Mouse (Mus musculus) spleen, postnatal 10 days (tissue): Measurements from ENCODE around the gene Il2rg.

Experiments
- DNase-seq, 2 experiments: peaks; one replicate each; pipeline ENCODE4 v3.0.0; 2021 to 2022; ENCODE audit warnings: low spot score in 2 of 2

Gene Il2rg

DNA sequence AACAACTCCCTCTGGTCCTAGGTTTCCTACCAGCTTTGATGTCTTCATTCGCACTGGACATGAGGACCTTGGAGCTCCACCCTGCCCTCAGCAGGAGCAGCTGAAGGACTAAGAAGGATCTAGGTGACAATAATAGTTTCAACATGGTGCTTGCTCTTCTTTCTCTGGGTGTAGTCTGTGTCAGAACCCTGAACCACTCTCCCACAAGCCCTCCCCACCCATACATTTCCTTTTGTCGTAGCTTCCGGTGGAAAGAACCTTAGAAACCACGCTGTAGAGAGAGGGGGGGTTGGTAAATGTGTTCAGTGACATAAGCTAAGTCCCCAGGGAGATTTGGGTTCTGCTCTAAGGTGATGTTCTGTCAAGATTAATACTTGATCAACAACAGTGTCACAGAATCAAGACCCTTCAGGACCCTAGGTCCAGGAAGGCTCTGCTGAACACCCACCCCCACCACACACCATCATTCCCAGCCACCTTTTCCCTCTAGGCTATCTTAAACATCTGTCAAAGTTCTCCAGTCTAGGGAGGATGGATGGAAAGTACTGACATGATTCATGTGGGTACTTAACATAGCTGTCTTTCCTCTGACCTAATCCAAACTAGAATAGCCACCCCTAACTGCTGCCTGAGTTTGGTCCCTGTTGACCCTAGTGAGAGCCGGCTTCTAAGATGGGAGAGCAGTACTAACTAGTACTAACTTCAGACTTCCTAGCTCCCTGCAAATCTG, at the start of gene Il2rg:
TSS of gene Il2rg (minus strand) at position 231 of the 730 bp plus-strand sequence.
- peak in 1 of 2 experiments; percentile 42 for DNase-seq

DNA sequence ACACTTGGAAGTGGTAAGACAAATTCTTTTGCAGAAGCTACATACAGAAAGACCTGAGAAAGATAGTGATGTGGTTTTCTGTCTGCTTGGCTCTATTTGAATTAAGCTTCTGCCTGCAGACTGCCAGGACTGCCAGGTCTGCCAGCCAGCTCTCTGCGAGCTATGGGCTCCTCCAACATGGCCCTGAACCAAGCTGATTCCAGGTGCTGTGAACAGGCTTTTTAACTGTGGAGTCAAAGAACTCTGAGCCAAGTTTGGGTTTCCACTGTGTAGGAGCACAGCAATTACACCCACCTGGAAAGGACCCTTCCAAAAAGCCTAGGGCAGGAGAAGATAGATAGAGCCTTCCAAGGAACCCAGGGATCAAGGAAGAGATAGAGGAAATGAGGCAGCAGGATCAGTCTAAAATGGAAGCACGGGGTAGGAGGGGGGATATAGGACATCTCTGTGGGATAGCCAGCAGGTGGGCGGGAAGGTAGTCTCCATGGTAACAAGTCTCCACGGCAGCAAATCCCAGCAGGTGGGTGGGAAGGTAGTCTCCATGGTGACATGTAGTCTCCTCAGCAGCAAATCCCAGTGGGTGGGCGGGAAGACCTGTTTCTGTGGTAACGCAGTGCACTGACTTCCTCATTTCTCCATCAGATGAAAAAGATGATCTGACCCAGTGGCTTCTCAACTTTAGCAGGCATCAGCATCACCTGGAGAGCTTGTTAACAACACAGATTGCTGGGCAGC, 45.7 kb upstream of the Il2rg start:
- DNase-seq = no peak

DNA sequence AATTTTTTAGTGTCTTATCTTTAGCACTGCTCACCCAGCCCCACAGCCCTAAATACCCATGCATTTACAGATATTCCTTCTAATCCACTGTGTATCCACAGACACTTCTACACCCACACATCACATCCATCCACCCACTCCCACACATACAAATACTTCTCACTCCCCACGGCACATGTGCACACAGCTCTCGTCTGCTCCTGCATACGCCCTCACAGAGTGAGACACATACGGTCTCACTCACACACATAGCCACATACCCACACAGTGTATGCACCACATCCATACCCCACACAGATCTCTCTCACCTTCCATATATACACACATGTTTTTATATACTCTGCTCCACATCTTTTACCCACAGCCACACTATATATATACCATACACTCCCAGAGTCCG, 41.2 kb upstream of the Il2rg start:
- no peak for DNase-seq

DNA sequence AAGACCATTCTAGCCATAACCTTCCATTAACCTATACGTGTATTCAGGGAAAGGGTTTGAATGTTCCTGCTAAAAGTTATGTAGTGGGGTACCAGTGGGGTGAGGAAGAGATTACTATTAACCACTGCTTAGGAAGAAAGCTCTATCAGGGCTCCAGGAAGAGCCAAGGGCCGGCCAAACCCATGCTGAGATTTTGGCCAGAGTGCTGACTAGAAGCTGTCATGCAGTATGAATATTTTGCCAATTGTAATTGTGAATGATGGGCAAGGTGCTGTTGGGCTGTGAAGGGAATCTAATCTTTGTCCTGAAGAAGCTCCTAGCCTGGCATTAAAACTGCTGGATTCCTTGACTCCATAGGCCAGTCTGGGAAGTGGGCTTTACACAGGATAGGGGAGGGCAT, 36.6 kb upstream of the Il2rg start:
- DNase-seq = no peak

DNA sequence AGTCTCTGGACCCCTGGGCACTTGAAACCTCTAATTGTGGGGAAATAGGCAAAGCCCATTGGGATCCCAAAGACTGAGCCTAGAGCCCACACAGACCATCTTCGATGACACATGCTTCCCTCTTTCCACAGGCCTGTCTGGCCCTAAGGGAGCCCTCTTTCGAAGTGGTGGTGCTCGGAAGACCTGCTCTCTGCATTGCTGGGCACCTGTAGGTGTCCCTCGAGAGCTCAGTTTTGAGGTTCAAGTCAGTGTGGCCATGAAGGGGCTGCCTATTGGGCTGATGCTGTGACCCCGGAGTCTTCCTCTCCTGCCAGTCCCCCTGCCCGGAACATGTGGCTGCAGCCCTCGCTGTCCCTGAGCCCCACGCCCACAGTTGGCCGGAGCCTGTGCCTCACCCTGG, 33.6 kb upstream of the Il2rg start:
- DNase-seq = no peak

DNA sequence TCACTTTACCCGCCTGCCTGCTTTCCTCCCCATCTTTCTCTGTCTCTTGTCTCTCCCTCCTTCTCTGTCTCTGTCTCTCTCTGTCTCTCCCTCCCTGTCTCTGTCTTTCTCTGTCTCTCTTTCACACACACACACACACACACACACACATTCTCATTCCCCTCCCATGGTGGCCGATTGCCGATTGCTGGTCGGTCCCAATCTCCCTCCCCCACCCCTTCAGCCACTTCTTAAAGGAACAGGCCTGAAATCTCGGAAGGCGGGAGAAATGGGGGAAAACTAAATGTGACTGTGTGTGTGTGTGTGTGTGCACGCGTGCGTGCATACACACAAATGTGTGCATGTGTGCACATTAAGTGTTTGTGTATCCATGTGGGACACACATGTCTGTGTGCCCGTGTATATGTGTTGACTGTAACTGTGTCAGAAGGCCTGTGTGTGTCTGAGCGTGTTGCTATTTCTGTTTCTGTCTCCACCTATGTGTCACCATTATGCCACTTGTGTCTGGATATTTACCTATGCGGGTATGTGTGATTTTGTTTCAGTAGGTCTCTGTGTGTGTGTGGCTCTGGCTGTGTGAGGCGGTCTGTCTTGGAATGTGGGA, 32.5 kb upstream of the Il2rg start:
- DNase-seq = no peak

DNA sequence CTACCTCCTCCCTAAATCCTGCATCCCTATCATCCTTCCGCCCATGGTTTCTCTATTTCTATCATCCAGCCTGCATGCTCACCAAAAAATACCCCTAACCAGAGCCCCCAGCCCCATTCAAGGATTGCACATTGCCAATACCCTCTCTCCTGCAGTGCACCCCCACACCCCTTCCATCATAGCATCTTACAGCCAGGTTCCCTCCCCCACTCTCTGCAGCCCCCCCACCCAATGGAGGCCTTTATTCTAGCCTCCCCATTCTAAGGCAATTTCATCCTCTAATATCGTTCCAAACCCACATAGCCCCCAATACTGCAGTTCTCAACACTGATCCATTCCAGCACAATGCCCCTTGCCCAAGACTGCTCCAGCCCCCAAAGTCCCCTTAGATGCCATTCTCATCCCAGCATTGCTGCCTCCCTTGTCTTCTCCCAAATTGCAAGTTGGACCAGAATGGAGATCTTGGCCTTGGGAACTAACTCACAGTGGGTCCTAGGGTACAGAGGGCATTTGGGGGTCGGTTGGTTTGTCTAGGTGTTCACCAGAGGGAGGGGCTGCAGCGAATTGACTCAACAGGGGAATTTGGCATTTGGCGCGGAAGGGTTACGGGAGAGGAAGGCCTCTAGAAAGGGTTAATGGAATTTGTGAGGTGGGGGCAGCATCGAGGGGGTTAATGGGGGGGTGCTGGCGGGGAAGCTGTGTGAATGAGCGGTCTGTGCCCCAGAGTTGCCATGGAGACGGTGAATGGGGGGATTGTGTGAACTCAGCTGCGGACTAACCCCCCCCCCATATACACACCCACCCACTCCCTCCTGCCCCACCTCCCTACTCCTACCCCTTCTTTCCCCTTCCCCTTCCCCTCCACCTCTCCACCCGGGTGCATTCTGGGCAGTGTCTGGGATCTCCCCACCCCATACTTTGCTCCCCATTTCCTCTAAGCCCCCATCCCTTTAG, 31.7 kb upstream of the Il2rg start:
- no peak for DNase-seq

DNA sequence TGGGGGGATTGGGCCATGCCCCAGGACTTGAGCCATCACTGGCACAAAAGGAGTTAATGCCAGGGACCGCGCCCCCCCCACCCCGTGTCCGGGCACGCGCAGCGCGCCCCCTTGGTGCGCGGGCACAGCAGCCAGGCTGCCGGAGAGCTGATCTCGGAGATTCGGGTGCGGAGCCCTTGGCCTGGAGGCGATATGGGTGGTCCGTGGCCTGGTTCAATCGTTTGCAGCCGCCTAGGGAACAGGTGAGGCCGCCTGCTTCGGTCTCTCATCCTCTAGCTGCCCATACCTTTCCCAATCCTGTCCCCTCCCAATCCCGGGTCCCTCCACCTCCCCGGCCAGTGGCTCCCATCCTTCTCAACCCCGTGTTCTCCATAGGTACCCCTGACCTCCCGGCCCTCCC, 31.0 kb upstream of the Il2rg start, which contains the start of gene Nlgn3:
TSS of gene Nlgn3 (plus strand) at position 114 of the 400 bp plus-strand sequence.
- peak in 1 of 2 experiments; percentile 21 for DNase-seq

DNA sequence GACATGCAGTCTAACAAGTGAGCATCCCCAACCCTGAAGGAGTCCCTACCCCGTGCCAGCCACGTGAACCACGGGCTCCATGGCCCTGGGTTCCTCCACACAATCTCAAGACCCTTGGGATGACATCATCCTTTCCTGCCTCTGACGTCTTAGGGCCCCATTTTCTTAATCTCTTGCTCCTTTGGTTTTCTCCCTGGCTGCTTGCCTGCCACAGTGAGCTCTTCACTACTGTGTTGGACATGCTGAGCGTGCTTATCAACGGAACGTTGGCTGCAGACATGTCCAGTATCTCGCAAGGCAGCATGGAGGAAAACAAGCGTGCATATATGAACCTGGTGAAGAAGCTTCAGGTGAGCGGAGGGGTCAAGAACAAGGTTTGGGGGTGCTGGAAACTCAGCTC, 22.1 kb upstream of the Il2rg start:
- DNase-seq = peak in 1 of 2 experiments; percentile 32

DNA sequence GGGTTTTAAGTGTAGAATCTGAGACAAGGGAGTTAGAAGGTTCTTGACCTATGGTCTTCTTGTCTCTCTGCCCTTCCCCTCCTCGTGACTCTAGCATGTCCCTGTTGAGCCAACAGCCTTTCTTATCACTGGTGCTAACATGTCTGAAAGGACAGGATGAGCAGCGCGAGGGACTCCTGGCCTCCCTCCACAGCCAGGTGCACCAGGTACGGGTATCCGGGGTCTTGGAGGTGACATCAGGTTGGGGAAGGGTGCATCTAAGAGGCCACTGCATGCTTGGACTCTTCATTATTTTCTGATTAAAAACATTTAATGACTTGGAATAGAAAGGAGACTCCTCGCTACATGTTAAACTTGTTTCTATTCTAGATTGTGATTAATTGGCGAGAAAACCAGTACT, 21.0 kb upstream of the Il2rg start:
- no peak for DNase-seq

DNA sequence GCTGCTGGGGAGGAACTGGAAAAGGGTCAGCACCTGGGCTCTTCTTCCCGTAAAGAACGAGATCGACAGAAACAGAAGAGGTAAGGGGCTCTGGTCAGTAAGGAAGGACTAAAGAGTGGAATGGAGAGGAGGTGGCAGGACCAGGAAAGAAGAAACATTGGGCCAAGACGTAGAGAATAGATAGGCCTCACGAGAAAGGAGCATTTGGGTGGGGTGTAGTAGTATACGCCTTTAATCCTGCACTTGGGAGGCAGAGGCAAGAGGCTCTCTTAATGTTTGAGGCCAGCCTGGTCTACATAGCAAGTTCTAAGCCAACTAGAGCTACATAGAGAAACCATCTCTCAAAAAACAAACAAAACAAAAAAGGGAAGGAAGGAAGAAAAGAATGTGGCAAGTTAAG, 20.4 kb upstream of the Il2rg start:
- DNase-seq = no peak

DNA sequence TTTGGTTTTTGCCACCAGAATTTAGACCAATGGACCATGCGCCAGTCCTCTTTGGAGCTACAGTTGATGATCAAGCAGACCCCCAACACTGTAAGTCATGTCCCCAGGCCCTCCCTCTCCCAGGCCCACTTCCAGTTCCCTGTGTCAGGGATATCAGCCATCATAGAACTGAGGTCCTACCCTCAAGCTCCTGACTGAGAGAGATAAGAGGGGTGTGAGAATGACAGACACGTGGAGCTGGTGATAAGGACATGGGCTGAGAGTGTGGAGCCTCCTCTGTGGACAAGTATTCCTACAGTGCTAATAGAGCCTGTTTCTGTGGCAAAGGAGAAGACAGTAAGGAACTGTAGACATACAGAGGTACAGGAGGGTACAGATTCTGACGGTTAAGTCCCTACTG, 19.5 kb upstream of the Il2rg start:
- DNase-seq = peak in 1 of 2 experiments; percentile 50

DNA sequence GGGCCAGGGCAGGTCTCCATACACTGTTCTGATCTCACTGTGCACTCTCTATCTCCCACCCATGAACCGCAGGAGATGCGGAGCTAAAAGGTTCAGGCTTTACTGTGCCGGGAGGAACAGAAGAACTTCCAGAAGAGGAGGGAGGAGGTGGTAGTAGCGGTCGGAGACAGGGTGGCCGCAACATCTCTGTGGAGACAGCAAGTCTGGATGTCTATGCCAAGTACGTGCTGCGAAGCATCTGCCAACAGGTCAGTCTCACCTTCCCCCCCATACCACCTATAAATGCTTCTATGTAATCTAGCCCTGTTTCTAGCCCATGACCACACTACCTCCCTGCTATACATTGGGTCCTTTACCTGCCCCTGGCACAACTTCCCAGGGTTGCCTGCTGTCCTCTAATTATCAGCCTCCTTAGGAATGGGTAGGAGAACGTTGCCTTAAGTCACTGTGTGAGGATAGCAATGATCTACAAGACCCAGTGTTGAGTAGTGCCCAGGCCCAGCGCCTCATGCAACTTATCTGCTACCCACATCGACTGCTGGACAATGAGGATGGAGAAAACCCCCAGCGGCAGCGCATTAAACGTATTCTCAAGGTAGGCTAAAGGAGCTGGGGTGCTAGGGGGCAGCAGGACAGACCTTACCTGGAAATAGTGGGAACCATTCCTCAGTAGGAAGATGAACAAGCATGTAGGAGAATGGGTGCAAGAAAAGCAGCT, 18.1 kb upstream of the Il2rg start:
- DNase-seq = no peak

DNA sequence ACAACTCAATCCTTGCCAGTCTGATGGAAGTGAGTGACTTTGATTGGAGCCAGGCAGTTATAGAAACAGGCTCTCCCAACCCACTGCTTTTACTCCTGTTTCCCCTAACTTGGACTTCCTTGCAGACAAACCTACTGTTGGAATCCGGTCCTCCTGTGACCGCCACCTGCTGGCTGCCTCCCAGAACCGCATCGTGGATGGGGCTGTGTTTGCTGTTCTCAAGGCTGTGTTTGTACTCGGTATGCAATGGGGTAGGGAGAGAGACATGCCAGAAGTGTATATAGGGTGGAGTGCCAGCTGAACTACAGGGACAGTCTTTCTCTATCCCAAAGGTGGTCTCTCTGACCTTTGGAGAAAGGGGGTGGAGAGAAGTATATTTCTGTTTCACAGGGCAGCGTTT, 17.5 kb upstream of the Il2rg start:
- peak in 1 of 2 experiments; percentile 79 for DNase-seq

DNA sequence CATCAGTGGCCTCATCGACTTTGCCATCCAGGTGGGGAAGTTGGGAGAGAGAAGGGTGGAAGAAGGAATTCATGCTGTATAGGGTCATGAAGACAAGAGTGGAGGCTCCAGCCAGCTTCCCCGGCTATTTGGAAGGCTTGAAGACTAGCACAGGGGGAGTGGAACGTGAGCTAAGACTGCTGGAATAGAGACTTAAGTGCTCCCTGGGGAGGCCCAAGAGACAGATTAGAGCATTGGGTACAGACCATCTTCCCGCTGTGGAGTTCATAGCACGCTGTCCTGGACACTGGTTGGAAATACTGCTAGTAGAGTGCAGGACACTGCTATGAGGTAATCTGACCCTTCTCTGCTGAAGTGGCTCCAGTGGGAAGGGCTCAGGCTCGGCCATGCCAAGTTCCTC, 14.8 kb upstream of the Il2rg start:
- no peak for DNase-seq

DNA sequence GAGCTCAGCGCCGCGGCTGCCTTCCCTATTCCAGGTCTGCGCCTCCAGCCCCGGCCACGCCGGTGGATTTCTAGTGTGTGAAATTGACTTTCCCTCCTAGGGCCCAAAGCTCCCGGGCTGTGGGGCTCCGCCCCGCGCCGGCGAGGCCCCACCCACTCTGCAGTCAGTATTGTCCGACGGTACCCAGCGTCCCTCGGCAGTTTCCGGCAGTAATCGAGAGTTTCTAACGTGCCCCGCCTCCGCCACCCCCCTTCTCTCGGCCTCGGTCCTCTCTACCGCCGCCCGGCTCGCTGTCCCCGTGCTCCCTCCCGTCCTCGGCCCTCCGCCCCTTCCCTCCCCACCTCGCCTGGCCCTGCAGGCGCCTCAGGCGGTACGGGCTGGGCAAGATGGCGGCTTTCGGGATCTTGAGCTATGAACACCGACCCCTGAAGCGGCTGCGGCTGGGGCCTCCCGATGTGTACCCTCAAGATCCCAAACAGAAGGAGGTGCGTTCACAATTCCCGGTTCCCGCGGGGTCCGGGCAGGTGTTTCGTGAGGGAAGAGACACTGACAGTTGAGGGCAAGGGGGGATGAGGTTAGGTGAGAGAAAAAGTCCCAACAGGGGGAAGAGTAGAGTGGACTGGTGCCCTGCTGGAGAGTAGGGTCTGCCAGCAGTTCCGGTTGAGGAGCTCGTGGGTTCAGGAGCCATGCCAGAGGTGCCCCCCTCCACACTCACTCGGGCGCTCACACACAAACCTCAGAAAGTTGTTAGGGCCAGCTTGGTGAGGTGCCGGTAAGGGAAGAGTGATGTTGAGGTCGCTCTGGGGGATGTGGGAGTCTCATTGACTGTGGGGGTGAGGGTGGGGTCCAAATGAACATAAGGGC, 6.1 kb upstream of the Il2rg start, which contains the start of gene Med12:
TSS of gene Med12 (plus strand) at position 156 of the 864 bp plus-strand sequence.
- DNase-seq = peak; percentile 76 to 94

DNA sequence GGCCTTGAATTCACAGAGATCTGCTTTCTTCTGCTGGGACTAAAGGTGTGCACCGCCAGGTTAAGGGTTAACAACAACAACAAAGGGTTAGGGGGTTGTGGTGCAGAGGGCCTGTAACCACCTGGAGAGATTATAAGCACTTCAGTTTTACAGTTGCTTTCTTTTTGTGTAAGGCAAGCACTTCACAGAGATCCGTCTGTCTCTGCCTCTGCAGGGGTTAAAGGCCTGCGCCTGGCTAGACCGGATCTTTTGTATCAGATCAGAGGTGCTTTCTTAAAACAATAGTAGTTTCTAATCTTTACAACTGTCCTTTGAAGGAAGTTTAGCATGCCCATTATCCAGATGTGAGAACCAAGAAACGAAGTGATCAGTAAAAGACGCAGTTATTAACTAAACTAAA, 5.4 kb upstream of the Il2rg start:
- DNase-seq = no peak

DNA sequence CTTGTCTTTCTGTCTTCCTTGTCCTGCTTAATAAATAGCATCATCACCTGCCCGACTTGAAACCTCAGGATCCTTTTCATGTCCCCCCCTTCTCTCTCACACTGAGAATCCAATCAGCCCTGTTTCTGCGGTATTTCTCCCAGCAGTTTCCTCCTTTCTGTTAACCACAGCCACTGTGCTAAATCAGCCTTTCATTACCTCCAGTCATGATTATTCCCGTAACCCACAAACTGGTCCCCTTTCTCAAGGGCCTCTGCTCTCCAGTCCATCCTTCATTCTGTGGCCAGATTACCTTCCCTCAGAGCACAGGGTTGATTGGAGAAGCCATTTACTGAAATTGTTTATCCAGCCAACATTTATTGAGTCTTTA, 685 bp upstream of the Il2rg start, which contains the start of gene Gm20489:
TSS of gene Gm20489 (minus strand) at position 269 of the 370 bp plus-strand sequence.
- no peak for DNase-seq

DNA sequence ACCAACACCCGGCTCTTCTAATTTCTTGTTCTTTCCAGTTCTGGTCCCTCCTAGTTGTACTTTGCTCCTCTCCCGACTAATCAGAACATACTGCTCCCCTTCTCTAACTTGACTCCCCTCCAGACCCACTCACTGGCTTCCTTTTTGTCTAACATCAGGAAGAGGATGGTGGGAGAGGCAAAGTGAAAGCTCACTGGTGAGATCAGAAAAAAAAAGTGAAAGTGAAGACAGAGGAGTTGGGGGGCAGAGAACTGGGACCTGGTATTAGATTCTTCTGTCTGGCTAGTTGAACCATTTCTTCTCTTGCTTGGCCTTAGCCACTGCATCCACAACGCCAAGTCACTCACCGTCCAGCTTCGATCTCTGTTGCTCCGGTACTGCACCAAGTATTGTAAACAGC, 1.4 kb downstream of the Il2rg start:
- DNase-seq = no peak

DNA sequence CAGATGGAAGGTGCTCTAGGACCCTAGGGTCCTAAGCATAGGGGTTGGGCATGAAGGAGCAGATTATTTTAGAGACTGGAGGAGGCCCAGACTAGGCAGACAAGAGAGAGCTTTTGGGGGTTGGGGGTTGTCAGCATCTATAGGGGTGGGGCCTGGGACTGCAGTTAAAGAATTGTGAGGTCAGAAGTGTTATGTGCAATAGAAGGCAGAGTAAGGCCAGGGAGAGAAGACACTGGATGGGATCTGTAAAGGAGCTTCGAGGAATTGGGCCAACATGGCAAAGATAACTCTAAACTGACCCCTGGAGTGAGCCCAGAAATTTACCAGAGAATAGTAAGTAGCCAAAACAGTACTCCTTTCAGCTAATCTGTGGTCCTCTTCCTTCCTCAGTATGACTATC, 4.2 kb downstream of the Il2rg start, which contains the start of gene Gm614:
TSS of gene Gm614 (minus strand) at position 101 of the 400 bp plus-strand sequence.
- DNase-seq = no peak
